ENCODE assay signal across 29 mouse cellular contexts in the genomic region with DNA sequence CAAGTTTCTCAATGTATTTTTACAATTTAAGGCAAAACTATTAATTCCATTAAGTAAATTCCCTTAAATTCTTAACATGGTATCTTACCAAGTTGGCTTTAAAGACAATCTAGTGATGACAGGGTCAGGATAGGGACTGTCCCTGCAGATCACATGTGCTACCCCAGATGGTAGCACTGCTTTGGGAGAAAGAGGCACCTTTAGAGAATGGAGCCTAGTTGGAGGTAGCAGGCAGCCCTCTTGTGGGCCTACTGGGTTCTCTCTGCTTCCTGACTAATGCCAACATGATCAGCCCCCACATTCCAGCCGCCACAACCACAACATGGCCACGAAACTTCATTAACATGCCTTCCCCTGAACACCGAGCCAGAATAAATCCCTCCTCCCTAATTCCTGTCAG. TPM values are rescaled to one million over a fixed set of nuclear protein-coding genes. Genes with fewer than 3 reads are reported as not detected.
A peak's percentile ranks its signal among the peaks of the same experiment; 100 is the strongest.
DNase-seq lines count a peak whose midpoint lies in the region; ATAC-seq and TF ChIP-seq lines count a peak whose summit lies in the region.
"Had no signal": no experiment of that assay in that cellular context is flagged by ENCODE, and none has a peak within 500 bp of the region (broad histone marks: within the 10 kb centered on the region; RNA-seq: fewer than 3 reads in every experiment).

No protein-coding gene starts in this region.

- peak overlapping the region; percentile 22; the same call in 1 of the 2 replicates for H3K27ac ChIP-seq in lung, embryonic 16.5 days (ENCODE audit: low read length)
- H3K27ac ChIP-seq in CH12.LX (ENCODE audit: insufficient read depth, low read depth), result no peak overlapping the region
- H3K27ac ChIP-seq in neural tube, embryonic 15.5 days (replicated peaks), result no peak overlapping the region
- H3K27ac ChIP-seq: embryonic facial prominence, embryonic 13.5 days; forebrain, embryonic 12.5 days; heart, embryonic 10.5 days; heart, embryonic 15.5 days; hindbrain, embryonic 14.5 days; layer of hippocampus, adult 2 months; liver, embryonic 12.5 days; midbrain, embryonic 13.5 days; stomach, embryonic 15.5 days had no signal

- dilution Hi-C loops in CH12.LX (cut with MboI; ENCODE audit: extremely low pct_ligation_motif_present, extremely low pct_unique_long_range_greater_than_20kb, low sequenced_read_pairs), result no loop called here

- in situ Hi-C loops in CH12.LX (cut with MboI; ENCODE audit: low pct_ligation_motif_present, low pct_unique_long_range_greater_than_20kb, low sequenced_read_pairs), result no loop called here

- H3K79me2 ChIP-seq in CH12.LX (replicated peaks; ENCODE audit: control insufficient read depth, extremely low read depth, insufficient read depth, poor library complexity, severe bottlenecking), result peaks cover 65% of the 10 kb centered on the region

- 51% methylated on average over 3 of the region's 3 CpGs for WGBS in lung, embryonic 16.5 days
- WGBS in neural tube, embryonic 15.5 days, result 78% methylated on average over 3 of the region's 3 CpGs

- H3K4me3 ChIP-seq in lung, embryonic 16.5 days (ENCODE audit: low read length), result no peak overlapping the region
- no peak overlapping the region for H3K4me3 ChIP-seq in CH12.LX (replicated peaks in 1 of 3; ENCODE audit: low read depth in 2 of 3, low read length in 2 of 3, poor library complexity in 1 of 3)
- no peak overlapping the region for H3K4me3 ChIP-seq in neural tube, embryonic 15.5 days (replicated peaks)
- H3K4me3 ChIP-seq: embryonic facial prominence, embryonic 13.5 days; erythroblast, embryonic 14.5 days; forebrain, embryonic 12.5 days; heart, embryonic 10.5 days; heart, embryonic 15.5 days; layer of hippocampus, adult 2 months; liver, embryonic 12.5 days; midbrain, embryonic 13.5 days; stomach, embryonic 15.5 days had no signal

- H3K4me2 ChIP-seq in lung, embryonic 16.5 days (ENCODE audit: low read depth, low read length), result no peak overlapping the region
- H3K4me2 ChIP-seq in CH12.LX (ENCODE audit: insufficient read depth, low read depth, poor library complexity, severe bottlenecking), result peak overlapping the region; percentile 48; the same call in 1 of the 2 replicates
- H3K4me2 ChIP-seq in neural tube, embryonic 15.5 days, result no peak overlapping the region
- H3K4me2 ChIP-seq: embryonic facial prominence, embryonic 13.5 days; forebrain, embryonic 12.5 days; heart, embryonic 15.5 days; hindbrain, embryonic 14.5 days; liver, embryonic 12.5 days; midbrain, embryonic 13.5 days; stomach, embryonic 15.5 days had no signal

- no peaks in the 10 kb centered on the region for H3K9me3 ChIP-seq in lung, embryonic 16.5 days (ENCODE audit: control insufficient read depth, low read length)
- no peaks in the 10 kb centered on the region for H3K9me3 ChIP-seq in CH12.LX (replicated peaks; ENCODE audit: low read length)
- no peaks in the 10 kb centered on the region for H3K9me3 ChIP-seq in neural tube, embryonic 15.5 days (replicated peaks)
- H3K9me3 ChIP-seq: embryonic facial prominence, embryonic 13.5 days; forebrain, embryonic 12.5 days; heart, embryonic 10.5 days; heart, embryonic 15.5 days; liver, embryonic 12.5 days; midbrain, embryonic 13.5 days; stomach, embryonic 15.5 days had no signal

- TF ChIP-seq POLR2A in CH12.LX (IDR thresholded peaks at IDR 0.05; ENCODE audit: low read depth, low read length), result no peak

- H3K36me3 ChIP-seq in lung, embryonic 16.5 days (ENCODE audit: control insufficient read depth, insufficient read depth, low read length), result no peaks in the 10 kb centered on the region
- H3K36me3 ChIP-seq in CH12.LX (replicated peaks in 1 of 2; ENCODE audit: control insufficient read depth in 1 of 2, insufficient read depth in 1 of 2, low read length in 1 of 2), result peaks cover 0 to 8% of the 10 kb centered on the region in 2 experiments
- no peaks in the 10 kb centered on the region for H3K36me3 ChIP-seq in neural tube, embryonic 15.5 days
- H3K36me3 ChIP-seq: forebrain, embryonic 12.5 days; heart, embryonic 15.5 days; liver, embryonic 12.5 days; midbrain, embryonic 13.5 days; stomach, embryonic 15.5 days had no signal

- H3K4me1 ChIP-seq in lung, embryonic 16.5 days (replicated peaks; ENCODE audit: control insufficient read depth, insufficient read depth, low read length), result peaks cover 32% of the 10 kb centered on the region
- peaks cover 12 to 80% of the 10 kb centered on the region in 2 experiments for H3K4me1 ChIP-seq in CH12.LX (ENCODE audit: control insufficient read depth in 1 of 2, insufficient read depth in 2 of 2)
- H3K4me1 ChIP-seq in neural tube, embryonic 15.5 days, result peaks cover 22% of the 10 kb centered on the region

- no peak for ATAC-seq in lung, embryonic 16.5 days (ENCODE audit: low read depth)
- ATAC-seq in granulocyte monocyte progenitor cell, adult 5-6 weeks (replicated peaks; ENCODE audit: poor library complexity, severe bottlenecking), result 0 out of 2 replicates have a peak, but pooled peaks have one; percentile 17
- ATAC-seq in neural tube, embryonic 15.5 days (ENCODE audit: low FRiP score), result no peak
- ATAC-seq: activated CD4-positive, CD25-positive, alpha-beta regulatory T cell, adult 4 months; forebrain, postnatal 0 days; liver, embryonic 12.5 days; liver, postnatal 0 days; midbrain, embryonic 13.5 days had no signal

- TF ChIP-seq CTCF in CH12.LX (conservative IDR thresholded peaks at IDR 0.05 in 1 of 2, IDR thresholded peaks at IDR 0.05 in 1 of 2; ENCODE audit: low read depth in 2 of 2, low read length in 2 of 2), result peak in 1 of 2 experiments; percentile 58; a peak in 2 of 4 replicates

- DNase-seq in lung, postnatal 36 days, result no peak
- peak; percentile 70 for DNase-seq in CH12.LX (ENCODE audit: extremely low read depth)
- no peak for DNase-seq in layer of hippocampus, adult 8-10 months (ENCODE audit: low spot score in 2 of 2)
- DNase-seq: adrenal gland, postnatal 10 days; cerebellum, adult 8-10 months; cerebellum, postnatal 36 days; embryo, embryonic 11 days; forebrain, postnatal 0 days; kidney, adult 11 months; kidney, postnatal 25 days; left cerebral cortex, postnatal 4 days; liver, postnatal 0 days; lung, postnatal 14 days; retina, postnatal 1 day; right cerebral cortex, postnatal 14 days had no signal

- peak; percentile 58 for TF ChIP-seq EP300 in CH12.LX (IDR thresholded peaks at IDR 0.05; ENCODE audit: low read length)

- H3K27me3 ChIP-seq in lung, embryonic 16.5 days (ENCODE audit: control insufficient read depth, insufficient read depth, low read depth, low read length), result no peaks in the 10 kb centered on the region
- H3K27me3 ChIP-seq in CH12.LX (replicated peaks), result no peaks in the 10 kb centered on the region
- no peaks in the 10 kb centered on the region for H3K27me3 ChIP-seq in neural tube, embryonic 15.5 days (replicated peaks)
- H3K27me3 ChIP-seq: embryonic facial prominence, embryonic 13.5 days; forebrain, embryonic 12.5 days; heart, embryonic 15.5 days; liver, embryonic 12.5 days; midbrain, embryonic 13.5 days; stomach, embryonic 15.5 days had no signal

- H3K9ac ChIP-seq in lung, embryonic 16.5 days (ENCODE audit: low read length), result no peak overlapping the region
- no peak overlapping the region for H3K9ac ChIP-seq in CH12.LX (ENCODE audit: insufficient read depth, low read depth)
- no peak overlapping the region for H3K9ac ChIP-seq in neural tube, embryonic 15.5 days (replicated peaks)
- H3K9ac ChIP-seq: embryonic facial prominence, embryonic 13.5 days; forebrain, embryonic 12.5 days; forebrain, postnatal 0 days; heart, embryonic 15.5 days; hindbrain, embryonic 14.5 days; liver, embryonic 12.5 days; liver, postnatal 0 days; midbrain, embryonic 13.5 days; stomach, embryonic 15.5 days had no signal

- peak; percentile 54 for TF ChIP-seq RAD21 in CH12.LX (IDR thresholded peaks at IDR 0.05; ENCODE audit: low read depth, low read length)

TF ChIP-seq in CH12.LX, 34 proteins besides CTCF, POLR2A, EP300 and RAD21 (continues in another document):
- TF ChIP-seq TCF12 (IDR thresholded peaks at IDR 0.05; ENCODE audit: low read depth, low read length) (peak; percentile 58; the same call in 1 of the 2 replicates), USF1 (IDR thresholded peaks at IDR 0.05; ENCODE audit: low read depth, low read length) (peak; percentile 57), MAX (IDR thresholded peaks at IDR 0.05; ENCODE audit: low read length) (peak; percentile 77), ETS1 (conservative IDR thresholded peaks at IDR 0.05; ENCODE audit: low read depth, low read length) (0 out of 2 replicates have a peak, but pooled peaks have one; percentile 30), UBTF (IDR thresholded peaks at IDR 0.05; ENCODE audit: low read depth, low read length) (no peak), MEF2A (IDR thresholded peaks at IDR 0.05; ENCODE audit: borderline replicate concordance, low read depth, low read length) (peak; percentile 53; the same call in 1 of the 2 replicates), ELF1 (IDR thresholded peaks at IDR 0.05; ENCODE audit: low read depth, low read length) (peak; percentile 2; the same call in 1 of the 2 replicates), ZKSCAN1 (IDR thresholded peaks at IDR 0.05; ENCODE audit: borderline replicate concordance, low read depth, low read length) (peak; percentile 81), JUND (conservative IDR thresholded peaks at IDR 0.05; ENCODE audit: low read depth, low read length) (no peak), MXI1 (IDR thresholded peaks at IDR 0.05; ENCODE audit: low read depth, low read length) (peak; percentile 86), ZMIZ1 (IDR thresholded peaks at IDR 0.05; ENCODE audit: low read depth, low read length) (no peak), RCOR1 (conservative IDR thresholded peaks at IDR 0.05; ENCODE audit: low read depth, low read length) (no peak), IRF4 (IDR thresholded peaks at IDR 0.05; ENCODE audit: low read depth, low read length) (peak; percentile 55; the same call in 1 of the 2 replicates), BHLHE40 (IDR thresholded peaks at IDR 0.05; ENCODE audit: low read depth, low read length) (no peak), GABPA (IDR thresholded peaks at IDR 0.05; ENCODE audit: insufficient replicate concordance, low read depth, low read length) (no peak), HCFC1 (IDR thresholded peaks at IDR 0.05; ENCODE audit: low read depth, low read length) (no peak), SIN3A (IDR thresholded peaks at IDR 0.05; ENCODE audit: low read length) (peak; percentile 65; the same call in 1 of the 2 replicates), MYC (IDR thresholded peaks at IDR 0.05; ENCODE audit: low read depth, low read length) (peak; percentile 83; the same call in 1 of the 2 replicates)

RNA-seq across cellular contexts. Expression of gene Chd6, which starts 6.8 kb away (rescaled TPM):
- 33.8 and 33.9 TPM in 2 replicates for polyA plus RNA-seq in lung, embryonic 16.5 days (2015; fragmentation: Nextera tagmentation; extraction: Ambion mirVana)
- total RNA-seq in CH12.LX (2012; rRNA removed) (17.1 and 19.7 TPM in 2 replicates), CH12.LX (2014; rRNA removed) (9.4 and 10.8 TPM in 2 replicates)
- 12.9 and 14.0 TPM in 2 replicates for polyA plus RNA-seq in CH12.LX (2012; ENCODE audit: insufficient read length, low read depth)
- total RNA-seq in granulocyte monocyte progenitor cell, adult 5-6 weeks (2014; fragmentation: Nextera tagmentation), result 44.7 and 61.1 TPM in 2 replicates
- 29.9 and 31.9 TPM in 2 replicates for total RNA-seq in granulocyte monocyte progenitor cell, adult 5-6 weeks (2017)
- 10 to 100 TPM; 56.4 to 73.8 (median 61.9) TPM for total RNA-seq in layer of hippocampus, adult 8-10 months (2022)
- polyA plus RNA-seq in neural tube, embryonic 15.5 days (2015; fragmentation: Nextera tagmentation; extraction: Ambion mirVana), result 31.1 and 32.1 TPM in 2 replicates
